Mouse (Mus musculus) adrenal gland, postnatal 0 days (tissue): ENCODE data around the gene Gsdmc4. TPM values are rescaled to one million over a fixed set of nuclear protein-coding genes. Genes with fewer than 3 reads are reported as not detected.

Experiments
- polyA plus RNA-seq: library from polyadenylated mRNA; unstranded; fragments of >200 nt; fragmentation: Nextera tagmentation; extraction: Ambion mirVana; gene quantifications from 2 replicates; pipeline ENCODE4 v1.2.1, GENCODE M21; 2015

Gene Gsdmc4
- polyA plus RNA-seq: not detected in 2 replicates

GRCm38 (mm10) chr15:63912197-63912596 is at the start of gene Gsdmc4:
Gsdmc4 (minus strand) TSS chr15:63912297.

GRCm38 (mm10) chr15:63878458-63878857 is 33.6 kb downstream of the Gsdmc4 start, which contains the start of gene Gsdmc3:
Gsdmc3 (minus strand) TSS chr15:63878558.

Other genes starting within 250 kb of the Gsdmc4 start
- gene Gsdmc2, start 67.1 kb downstream of the Gsdmc4 start, polyA plus RNA-seq: not detected in 2 replicates
- not detected in 2 replicates for gene Gsdmc3, start 33.7 kb downstream of the Gsdmc4 start, polyA plus RNA-seq
- gene Fam49b, start 148.2 kb upstream of the Gsdmc4 start, polyA plus RNA-seq: 34.9 and 41.9 TPM in 2 replicates